Mouse (Mus musculus) stomach, postnatal 0 days (tissue): ENCODE measurements around the gene Gm29797. TPM values are rescaled to one million over a fixed set of nuclear protein-coding genes. Genes with fewer than 3 reads are reported as not detected.

Source experiments
- ATAC-seq: fragments of 200-750 bp; cut with Nextera tagmentation; 2 replicates; pipeline ENCODE4 v1.8.0; 2017; ENCODE audit not compliant: low FRiP score, low TSS enrichment
- DNase-seq: peaks from one replicate; pipeline ENCODE4 v3.0.0-alpha.2; 2016; ENCODE audit warnings: low spot score
- H3K27ac ChIP-seq: fragments of 300-500 bp; sonication (generic); replicated peaks from 2 replicates; pipeline ENCODE4 v1.5.1; 2014; ENCODE audit warnings: mild to moderate bottlenecking, control low read depth
- H3K27me3 ChIP-seq: fragments of 300-500 bp; sonication (generic); 2 replicates; pipeline ENCODE4 v1.6.1; 2014; ENCODE audit warnings: low read length; ENCODE audit not compliant: control insufficient read depth, insufficient read depth
- H3K36me3 ChIP-seq: fragments of 300-500 bp; sonication (generic); 2 replicates; pipeline ENCODE4 v1.6.1; 2014; ENCODE audit warnings: low read length, mixed read lengths; ENCODE audit not compliant: control insufficient read depth, insufficient read depth
- H3K4me1 ChIP-seq: fragments of 300-500 bp; sonication (generic); replicated peaks from 2 replicates; pipeline ENCODE4 v1.6.1; 2014; ENCODE audit warnings: antibody characterized with exemption; ENCODE audit not compliant: control insufficient read depth, insufficient read depth
- H3K4me2 ChIP-seq: fragments of 300-500 bp; sonication (generic); replicated peaks from 2 replicates; pipeline ENCODE4 v1.6.1; 2014; ENCODE audit warnings: low read depth, mild to moderate bottlenecking, control low read depth, moderate library complexity
- H3K4me3 ChIP-seq: fragments of 300-500 bp; sonication (generic); 2 replicates; pipeline ENCODE4 v1.5.1; 2014; ENCODE audit warnings: low read depth, low read length, control low read depth
- H3K9ac ChIP-seq: fragments of 300-500 bp; sonication (generic); 2 replicates; pipeline ENCODE4 v1.6.1; 2014; ENCODE audit warnings: mild to moderate bottlenecking, low read length, control low read depth, mixed read lengths
- H3K9me3 ChIP-seq: fragments of 300-500 bp; sonication (generic); 2 replicates; pipeline ENCODE4 v1.6.1; 2016; ENCODE audit warnings: low read length; ENCODE audit not compliant: control insufficient read depth
- CTCF ChIP-seq: IDR thresholded peaks from 2 replicates; pipeline ENCODE4 v1.5.1; 2016; ENCODE audit warnings: antibody characterized with exemption, low read depth, mild to moderate bottlenecking, moderate library complexity
- EP300 ChIP-seq: optimal IDR thresholded peaks from 2 replicates; pipeline ENCODE3; 2016; ENCODE audit warnings: antibody characterized with exemption
- WGBS: fragments of 180-500 bp; shearing (Covaris S2); extraction: QIAGEN DNeasy Blood & Tissue Kit; methylation state at CpG from one replicate; pipeline ENCODE4 v1.1.7; 2014; 5-methylcytosine and 5-hydroxymethylcytosine counted together
- polyA plus RNA-seq: library from polyadenylated mRNA; unstranded; fragments of >200 nt; fragmentation: Nextera tagmentation; extraction: Ambion mirVana; gene quantifications from 2 replicates; pipeline ENCODE4 v1.2.1, GENCODE M21; 2015

Gm29797 gene
- polyA plus RNA-seq, 1 experiment from 2014 or later, result not detected

DNA sequence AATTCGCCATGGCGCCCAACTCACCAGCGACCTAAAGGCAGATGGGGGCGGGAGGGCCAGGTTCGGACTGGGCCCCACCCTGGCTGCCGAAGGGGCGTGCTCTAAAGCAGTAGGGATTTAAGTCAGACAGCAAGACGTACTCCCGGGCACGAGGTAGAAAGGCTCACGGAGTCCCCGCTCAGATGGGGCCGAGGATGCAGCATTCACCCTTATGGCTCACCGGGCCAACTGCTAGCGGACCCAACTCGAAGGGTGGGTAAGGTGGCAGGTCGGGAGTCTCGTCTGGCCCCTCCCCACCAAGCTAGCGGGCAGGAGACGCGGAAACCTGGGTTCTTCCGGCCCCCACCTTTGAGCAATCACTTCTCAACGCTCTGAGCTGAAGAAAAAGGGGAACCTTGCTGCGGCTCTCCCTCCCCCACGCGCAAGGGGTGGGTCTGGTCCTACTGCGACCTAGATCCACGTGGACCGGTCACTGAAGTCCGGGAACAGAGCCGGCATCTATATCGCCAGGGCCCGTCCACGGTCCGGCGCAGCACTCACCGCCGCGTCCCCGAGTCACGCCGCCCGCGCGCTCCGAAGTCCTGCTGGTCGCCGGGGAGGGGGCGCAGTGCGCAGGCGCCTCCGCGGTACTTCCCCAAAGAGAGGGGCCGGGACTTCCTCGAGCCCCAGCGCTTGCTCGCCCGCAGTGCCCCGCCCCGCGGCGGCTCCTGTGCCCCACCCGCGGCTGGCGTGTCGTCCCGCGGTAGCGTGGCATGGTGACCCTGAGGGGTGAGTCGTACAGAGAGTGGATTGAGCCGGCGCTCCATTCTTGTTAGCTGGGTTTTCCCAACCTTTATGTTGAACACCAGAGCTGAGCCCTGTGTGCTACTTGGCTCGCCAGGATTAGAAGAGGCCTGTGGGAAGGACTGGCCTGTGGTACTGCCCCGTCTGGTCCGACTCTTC lies 36.8 kb downstream of the Gm29797 start, which contains the start of gene Rgs19:
Gene Rgs19 (minus strand): TSS at position 639 of the 942 bp plus-strand sequence.
- peak; percentile 81 for ATAC-seq
- DNase-seq, result peak; percentile 78
- WGBS, result under 1% methylated on average over 73 of the region's 75 CpGs

DNA sequence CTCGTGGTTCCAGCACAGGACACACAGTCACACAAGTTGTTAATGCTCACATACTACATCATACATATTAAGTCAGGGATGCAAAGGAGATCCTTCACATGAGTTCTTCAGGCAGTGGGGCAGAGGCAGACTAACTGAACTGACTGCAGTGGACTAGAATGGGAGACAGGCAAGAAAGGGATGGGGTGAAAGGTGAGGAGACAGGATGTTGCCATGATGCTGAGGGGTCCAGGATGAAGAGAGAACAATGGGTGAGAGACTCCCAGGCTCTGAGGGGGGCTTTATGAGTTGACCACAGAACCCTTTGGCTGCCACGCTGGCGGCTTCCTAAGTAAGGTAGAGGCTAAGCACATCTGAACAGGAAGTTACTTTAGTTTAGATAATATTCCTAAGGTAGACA lies 37.7 kb downstream of the Gm29797 start:
- DNase-seq, result peak; percentile 11
- H3K36me3 ChIP-seq, result no peaks in the 10 kb centered on the region
- no peaks in the 10 kb centered on the region for H3K27me3 ChIP-seq
- no peak overlapping the region for H3K27ac ChIP-seq
- H3K9me3 ChIP-seq, result no peaks in the 10 kb centered on the region
- 87% methylated on average over 3 of the region's 3 CpGs for WGBS
- H3K9ac ChIP-seq, result no peak overlapping the region
- no peak overlapping the region for H3K4me2 ChIP-seq
- no peak for ATAC-seq
- no peak for TF ChIP-seq CTCF
- TF ChIP-seq EP300, result no peak
- H3K4me1 ChIP-seq, result peaks cover 2% of the 10 kb centered on the region; the same call in 1 of the 2 replicates
- no peak overlapping the region for H3K4me3 ChIP-seq

More for the DNA sequence above, 36.8 kb downstream of the Gm29797 start, which contains the start of gene Rgs19:
- Histone ChIP-seq H3K27ac (0 out of 2 replicates have a peak within 1 kb of the TSS, but pooled peaks have one; percentile 31), H3K27me3 (no peaks in the 10 kb centered on the region), H3K36me3 (0 out of 2 replicates have a peak, but pooled peaks cover 3% of the 10 kb centered on the region), H3K4me2 (peak within 1 kb of the TSS; percentile 95), H3K4me3 (peak within 1 kb of the TSS; percentile 61), H3K9me3 (no peaks in the 10 kb centered on the region), H3K4me1 (peaks cover 2% of the 10 kb centered on the region; the same call in 1 of the 2 replicates), H3K9ac (peak within 1 kb of the TSS; percentile 62)
- TF ChIP-seq CTCF (no peak), EP300 (no peak)

DNA sequence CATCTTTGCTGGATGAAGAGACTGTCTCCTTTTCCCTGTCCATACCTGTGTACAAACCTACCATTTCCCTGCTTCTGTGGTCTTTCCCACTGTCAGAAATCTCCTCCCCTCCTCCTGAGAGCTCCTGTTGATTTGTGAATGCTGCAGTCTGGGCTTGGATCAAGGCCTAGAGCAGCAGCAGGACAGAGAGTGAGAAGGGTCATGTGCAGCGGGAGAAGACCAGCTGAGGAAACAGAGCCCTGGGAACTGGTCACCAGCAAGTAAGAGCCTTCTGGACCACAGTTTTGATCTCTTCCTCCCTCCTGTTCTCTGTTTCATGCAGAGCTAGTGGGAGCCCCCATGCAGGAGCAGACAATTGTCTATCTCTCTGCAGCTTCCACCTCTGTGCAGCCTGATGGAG lies 38.9 kb downstream of the Gm29797 start:
- ATAC-seq (no peak), DNase-seq (peak; percentile 10)
- Histone ChIP-seq H3K4me1 (peaks cover 2% of the 10 kb centered on the region; the same call in 1 of the 2 replicates), H3K9me3 (no peaks in the 10 kb centered on the region), H3K4me2 (no peak overlapping the region), H3K36me3 (no peaks in the 10 kb centered on the region), H3K27ac (no peak overlapping the region), H3K27me3 (no peaks in the 10 kb centered on the region), H3K4me3 (no peak overlapping the region), H3K9ac (no peak overlapping the region)
- WGBS, result 72% methylated on average over 1 of the region's 1 CpGs
- TF ChIP-seq EP300, result no peak
- no peak for TF ChIP-seq CTCF

DNA sequence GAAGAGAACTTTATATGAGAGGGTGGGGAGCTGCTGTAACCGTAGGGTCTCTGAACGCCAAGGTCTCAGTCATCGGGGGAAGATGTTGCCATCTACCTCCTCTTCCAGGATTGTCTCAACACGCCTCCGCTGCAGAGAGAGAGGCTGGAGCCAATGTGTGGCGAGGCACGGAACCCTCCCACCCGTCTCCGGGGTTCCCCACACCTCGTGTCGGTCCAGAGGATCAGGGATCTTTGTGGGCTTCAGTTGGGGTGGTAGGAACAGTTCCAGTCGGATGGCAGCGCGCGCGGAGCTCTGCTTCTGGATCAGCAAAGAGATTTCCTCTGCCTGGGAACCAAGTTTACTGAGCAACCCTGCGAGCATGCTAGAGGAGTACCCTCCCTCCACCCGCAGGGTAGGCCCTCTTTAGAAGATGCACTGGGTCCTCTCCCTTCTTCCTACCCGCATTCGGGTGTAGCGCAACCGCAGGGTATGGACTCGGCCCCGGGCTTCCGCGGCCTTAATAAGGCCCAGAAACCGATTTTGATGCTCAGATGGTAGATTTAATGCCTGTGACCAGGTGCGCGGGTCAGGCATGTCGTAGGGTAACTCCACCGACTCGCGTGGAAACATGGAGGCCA lies 40.1 kb downstream of the Gm29797 start:
- Histone ChIP-seq H3K27ac (no peak overlapping the region), H3K9me3 (no peaks in the 10 kb centered on the region), H3K4me2 (no peak overlapping the region), H3K4me1 (peaks cover 2% of the 10 kb centered on the region; the same call in 1 of the 2 replicates), H3K27me3 (no peaks in the 10 kb centered on the region), H3K36me3 (no peaks in the 10 kb centered on the region), H3K4me3 (no peak overlapping the region), H3K9ac (no peak overlapping the region)
- 76% methylated on average over 33 of the region's 33 CpGs for WGBS
- ATAC-seq, result no peak
- peak; percentile 8 for DNase-seq
- TF ChIP-seq CTCF (no peak), EP300 (no peak)

DNA sequence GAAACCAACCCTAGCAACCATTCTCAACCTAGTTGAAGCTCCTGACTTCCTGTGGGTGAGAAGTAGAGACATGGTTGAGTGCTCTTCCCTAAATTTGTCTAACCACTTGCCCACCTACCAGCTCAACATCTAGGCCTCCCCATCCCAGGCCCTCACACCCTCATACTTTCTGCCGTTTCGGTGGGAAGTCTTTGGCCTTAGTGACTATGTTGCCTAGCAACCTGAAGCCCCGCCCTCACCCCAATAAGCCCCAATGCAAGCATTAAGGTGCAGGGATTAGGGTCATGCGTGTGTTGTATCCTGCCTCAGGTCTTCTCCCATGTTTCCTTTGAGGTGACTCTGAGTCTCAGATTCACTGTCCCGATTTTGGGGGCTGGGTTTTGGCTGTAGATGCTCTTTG lies 41.4 kb downstream of the Gm29797 start, which contains the start of gene Lkaaear1:
Gene Lkaaear1 (minus strand): TSS at position 202 of the 400 bp plus-strand sequence.
- Histone ChIP-seq H3K9me3 (no peaks in the 10 kb centered on the region), H3K4me3 (no peak within 1 kb of the TSS), H3K4me2 (no peak within 1 kb of the TSS), H3K36me3 (no peaks in the 10 kb centered on the region), H3K27me3 (no peaks in the 10 kb centered on the region), H3K9ac (no peak within 1 kb of the TSS), H3K4me1 (no peaks in the 10 kb centered on the region), H3K27ac (no peak within 1 kb of the TSS)
- WGBS, result 52% methylated on average over 5 of the region's 5 CpGs
- DNase-seq, result peak; percentile 12
- TF ChIP-seq CTCF (no peak), EP300 (no peak)
- ATAC-seq, result no peak
